Mouse (Mus musculus) kidney, adult 9 months (tissue): ENCODE measurements around the gene Gm8257.
A peak's percentile ranks its signal among the peaks of the same experiment; 100 is the strongest.
"Not testable (repeated sequence)": the region's sequence is repeated elsewhere in the genome, so short reads cannot be mapped to it uniquely, and the experiment has no call there.

Experiments
- DNase-seq: peaks from one replicate; pipeline ENCODE4 v3.0.0; 2022

Gm8257 gene

GRCm38 (mm10) chr14:44706356-44706755, at the start of gene Gm8257:
TSS of gene Gm8257 (minus strand) at chr14:44706456.
- not testable (repeated sequence) for DNase-seq

- no peak for DNase-seq
Measured at GRCm38 (mm10) chr14:44750240-44750639, 44.0 kb upstream of the Gm8257 start, which contains the start of gene Gm8267. TSS of gene Gm8267 (minus strand) at chr14:44750340.

- DNase-seq: peak; percentile 9
Measured at GRCm38 (mm10) chr14:44742789-44743188, 36.5 kb upstream of the Gm8257 start.

- not testable (repeated sequence) for DNase-seq
Measured at GRCm38 (mm10) chr14:44730711-44731110, 24.5 kb upstream of the Gm8257 start.

- DNase-seq: not testable (repeated sequence)
Measured at GRCm38 (mm10) chr14:44627737-44628136, 78.5 kb downstream of the Gm8257 start, which contains the start of gene Gm5624. TSS of gene Gm5624 (minus strand) at chr14:44627938.
